Mouse (Mus musculus): Measurements from ENCODE around the gene Ifitm1. TPM values are rescaled to one million over a fixed set of nuclear protein-coding genes. Genes with fewer than 3 reads are reported as not detected.
"Not testable (repeated sequence)": the region's sequence is repeated elsewhere in the genome, so short reads cannot be mapped to it uniquely, and the experiment has no call there.

Gene Ifitm1
- total RNA-seq, 2 experiments from 2014 or later, result 1.7 to 2.9 TPM

DNA sequence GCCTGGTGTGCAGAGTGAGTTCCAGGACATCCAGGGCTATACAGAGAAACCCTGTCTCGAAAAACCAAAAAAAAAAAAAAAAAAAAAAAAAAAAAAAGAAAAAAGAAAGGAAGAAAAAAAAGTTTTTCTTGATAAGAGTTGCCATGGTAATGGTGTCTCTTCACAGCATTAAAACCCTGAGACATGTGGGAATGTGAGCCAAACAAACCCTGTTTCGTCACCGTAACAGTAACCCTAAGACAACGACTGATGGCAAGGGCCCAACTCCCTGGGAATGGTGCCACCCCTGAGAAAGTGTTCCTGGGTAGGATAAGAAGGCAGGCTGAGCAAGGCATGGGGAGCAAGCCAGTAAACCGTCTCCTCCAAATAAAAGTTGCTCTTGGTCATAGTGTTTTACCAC, 39.9 kb downstream of the Ifitm1 start:
- DNase-seq (ENCODE audit: low spot score in 2 of 2), result peak in 1 of 2 experiments; percentile 31
- intact Hi-C loops (cut with DNase I), result loop anchor here (5.0 kb wide), 2 partner anchors 50 to 90 kb away; partner anchors contain the start of genes Gm45717 and Ifitm2

DNA sequence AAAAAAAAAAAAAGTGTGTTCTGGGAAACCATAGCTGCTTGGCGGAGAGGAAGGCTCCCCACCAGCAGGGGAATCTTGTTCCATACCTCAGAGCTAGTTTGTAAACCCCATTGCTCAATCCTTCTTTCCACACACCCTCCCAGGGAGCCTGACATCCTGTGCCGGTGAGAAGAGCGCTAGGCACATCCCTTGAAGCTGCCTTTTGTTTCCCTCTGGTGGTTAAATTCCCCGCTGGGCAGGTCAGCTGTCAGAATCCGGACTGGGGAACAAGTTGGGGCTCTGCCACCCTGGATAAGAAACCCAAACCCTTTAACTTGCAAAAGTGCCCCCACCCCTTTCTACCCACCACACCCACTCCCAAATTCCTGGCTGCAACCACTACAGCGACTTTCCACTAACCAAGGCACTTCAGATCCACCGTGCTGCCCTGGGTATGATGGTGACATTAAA, 41.3 kb downstream of the Ifitm1 start:
- DNase-seq (ENCODE audit: low spot score in 2 of 2), result no peak
- intact Hi-C loops (cut with DNase I), result loop anchor here (2.0 to 5.0 kb wide), 3 partner anchors 51 to 91 kb away; partner anchors contain the start of genes Gm45717, Ifitm2 and Pgghg

DNA sequence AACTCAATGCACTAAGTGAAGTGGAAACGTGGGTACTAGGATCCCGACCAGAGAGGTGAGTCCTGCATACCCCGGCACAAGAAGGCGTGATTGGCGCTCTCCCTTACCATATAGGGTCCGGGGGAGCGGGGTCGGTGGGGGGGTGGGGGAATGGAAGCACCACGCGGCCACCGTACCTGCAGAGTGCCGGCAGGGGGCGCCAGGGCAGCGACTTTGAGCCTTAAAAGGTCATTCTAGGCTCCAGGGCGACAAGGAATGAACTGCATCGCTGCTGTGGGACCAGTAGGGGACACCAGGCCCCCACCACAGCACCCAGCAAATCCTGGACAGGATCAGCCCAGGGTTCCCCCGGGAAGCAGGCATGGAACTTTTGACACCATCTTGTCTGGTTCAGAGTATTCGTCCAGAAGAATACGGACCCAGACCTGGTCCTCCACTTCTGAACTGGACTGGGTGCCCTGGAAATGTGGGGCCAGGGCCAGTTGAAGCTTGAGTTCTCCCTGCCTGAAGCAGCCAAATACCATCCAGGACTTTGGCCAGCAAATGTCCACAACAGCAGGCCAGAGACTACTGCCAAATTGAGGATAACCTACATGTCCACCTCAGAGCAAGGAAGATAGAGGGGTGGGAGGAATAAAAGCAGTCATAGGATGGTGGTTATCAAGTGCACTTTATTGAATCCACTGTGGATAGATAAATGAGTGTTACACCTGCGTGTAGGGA, 42.1 kb downstream of the Ifitm1 start:
- peak; percentile 32 to 35 for DNase-seq (ENCODE audit: low spot score in 2 of 2)
- intact Hi-C loops (cut with DNase I), result loop anchor here (1.0 to 5.0 kb wide), 4 partner anchors 39 to 92 kb away; partner anchors contain the start of genes Gm45717, Ifitm2 and Pgghg

DNA sequence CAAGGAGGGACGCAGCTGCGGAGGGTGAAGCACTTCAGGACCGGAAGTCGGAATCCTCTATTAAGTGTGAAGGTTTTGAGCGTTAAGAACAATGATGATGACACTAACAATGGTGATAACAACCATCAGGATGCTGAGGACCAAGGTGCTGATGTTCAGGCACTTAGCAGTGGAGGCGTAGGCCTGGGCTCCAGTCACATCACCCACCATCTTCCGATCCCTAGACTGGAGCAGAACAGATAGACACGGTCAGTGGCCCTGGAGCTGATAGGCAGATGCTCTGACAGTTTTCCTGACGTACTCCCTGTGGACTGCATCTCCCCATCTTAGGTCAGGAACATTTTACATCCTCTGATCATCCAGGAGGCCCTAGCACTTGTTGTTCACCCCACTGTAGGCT, 42.6 kb downstream of the Ifitm1 start:
- no peak for DNase-seq (ENCODE audit: low spot score in 2 of 2)
- intact Hi-C loops (cut with DNase I), result loop anchor here (1.0 to 5.0 kb wide), 4 partner anchors 39 to 92 kb away; partner anchors contain the start of genes Gm45717, Ifitm2 and Pgghg

DNA sequence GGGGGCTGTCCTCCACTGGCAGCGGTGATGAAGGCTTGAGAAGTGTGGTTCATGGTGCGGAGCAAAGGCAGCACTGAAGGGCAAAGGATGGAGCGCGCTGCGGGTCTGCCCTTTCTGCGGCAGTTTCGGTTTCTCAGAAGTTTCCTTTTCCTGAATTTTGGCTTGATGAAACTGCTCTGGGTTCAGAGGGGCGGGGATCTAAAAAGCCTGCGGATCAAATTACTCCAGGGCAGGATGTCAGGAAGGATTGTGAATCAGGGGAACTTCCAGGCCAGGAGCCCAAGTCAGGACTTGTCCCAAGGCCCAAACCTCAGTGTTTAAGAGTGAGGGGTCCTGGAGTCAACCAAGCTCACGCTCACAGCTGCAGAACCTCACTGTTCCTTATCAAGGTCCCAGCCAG, 43.6 kb downstream of the Ifitm1 start, which contains the start of gene Ifitm3:
TSS of gene Ifitm3 (minus strand) at position 178 of the 400 bp plus-strand sequence.
- intact Hi-C loops (cut with DNase I), result no loop called here
- DNase-seq (ENCODE audit: low spot score in 2 of 2), result no peak

DNA sequence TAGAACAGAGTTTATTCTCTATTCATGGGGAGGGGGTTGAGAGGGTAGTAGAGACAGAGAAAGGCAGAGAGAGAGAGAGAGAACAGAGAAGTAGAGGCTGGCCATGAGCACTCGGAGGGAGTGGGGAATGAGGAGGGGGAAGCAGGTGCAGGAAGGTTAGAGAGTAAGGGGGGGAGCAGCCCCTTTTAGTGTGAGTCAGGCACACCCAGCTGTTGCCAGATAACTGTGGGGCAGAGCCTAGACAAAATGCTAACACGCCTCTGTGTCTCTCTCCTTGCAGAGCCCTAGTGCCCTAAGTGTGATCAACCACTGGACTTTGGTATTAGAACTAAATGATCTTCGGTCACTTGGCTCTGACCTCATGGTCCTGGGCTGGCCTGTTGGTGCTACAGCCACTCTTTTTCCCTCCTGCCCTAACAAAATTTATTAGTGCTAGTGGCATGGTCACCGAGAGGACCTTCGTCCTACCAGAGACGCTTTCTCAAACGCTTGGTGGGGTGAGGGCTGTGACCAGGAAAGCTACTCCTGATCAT, 44.3 kb downstream of the Ifitm1 start:
- no peak for DNase-seq (ENCODE audit: low spot score in 2 of 2)
- intact Hi-C loops (cut with DNase I), result no loop called here

DNA sequence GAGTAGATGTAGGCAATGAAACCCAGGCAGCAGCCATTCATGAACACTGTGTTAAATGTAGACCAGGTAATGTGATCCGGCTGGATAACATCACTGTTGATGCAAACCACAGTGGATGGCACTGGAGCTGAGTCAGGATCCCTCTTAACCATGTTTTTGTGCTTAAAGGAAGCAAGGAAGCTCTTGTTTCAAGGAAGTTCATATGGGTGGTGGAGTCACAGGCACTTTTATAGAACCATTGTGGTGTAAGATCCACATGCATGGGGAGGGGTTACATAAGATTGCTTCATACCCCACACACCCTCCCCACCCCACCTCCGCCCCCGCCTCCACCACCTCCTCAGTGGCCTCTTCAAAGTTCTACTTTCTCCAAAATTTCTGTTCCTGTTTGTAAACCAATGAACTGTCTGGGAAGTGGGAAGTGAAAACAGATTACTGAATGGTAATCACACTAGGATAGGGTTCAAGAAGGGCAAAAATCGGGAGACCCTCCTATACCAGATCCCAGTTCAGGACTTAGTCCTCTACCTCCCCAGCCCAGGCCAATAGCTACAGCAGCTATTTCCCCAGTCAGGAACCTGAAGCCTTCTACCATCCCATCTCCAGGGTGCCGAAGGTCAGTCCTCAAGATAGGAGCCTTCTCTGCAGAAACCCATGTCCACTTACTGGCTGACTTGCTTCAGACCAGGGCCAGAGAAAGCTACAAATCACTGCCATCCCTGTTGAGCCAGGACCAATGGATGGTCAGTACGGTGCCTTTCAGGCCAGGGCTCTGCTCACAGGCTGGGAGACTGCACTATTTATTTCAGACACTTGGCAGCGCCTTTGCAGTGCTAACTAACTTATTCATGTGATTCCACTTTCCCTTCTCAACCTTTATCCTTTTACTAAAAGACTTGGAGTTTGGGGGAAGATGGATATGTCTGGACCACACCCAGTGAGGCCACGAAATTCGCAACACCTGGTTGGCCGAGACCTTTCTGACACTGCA, 50.0 kb downstream of the Ifitm1 start:
- DNase-seq (ENCODE audit: low spot score in 2 of 2), result no peak
- intact Hi-C loops (cut with DNase I), result no loop called here

DNA sequence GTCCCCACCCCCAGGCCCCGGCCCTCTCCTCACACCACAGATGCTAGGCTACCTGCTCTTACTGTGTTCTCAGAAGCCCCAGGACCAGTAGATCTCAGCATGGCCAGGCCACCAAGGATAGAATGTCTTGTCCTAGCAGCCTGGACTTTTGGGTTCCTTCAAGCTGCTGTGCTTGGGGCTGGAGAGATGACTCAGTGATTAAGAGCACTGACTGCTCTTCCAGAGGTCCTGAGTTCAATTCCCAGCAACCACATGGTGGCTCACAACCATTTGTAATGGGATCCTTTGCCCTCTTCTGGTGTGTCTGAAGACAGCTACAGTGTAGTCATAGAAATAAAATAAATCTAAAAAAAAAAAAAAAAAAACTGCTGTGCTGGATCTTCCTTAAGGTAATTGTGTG, 50.8 kb downstream of the Ifitm1 start, which contains the start of gene Ifitm6:
TSS of gene Ifitm6 (minus strand) at position 101 of the 400 bp plus-strand sequence.
- intact Hi-C loops (cut with DNase I); DNase-seq (ENCODE audit: low spot score in 2 of 2): not testable (repeated sequence)

DNA sequence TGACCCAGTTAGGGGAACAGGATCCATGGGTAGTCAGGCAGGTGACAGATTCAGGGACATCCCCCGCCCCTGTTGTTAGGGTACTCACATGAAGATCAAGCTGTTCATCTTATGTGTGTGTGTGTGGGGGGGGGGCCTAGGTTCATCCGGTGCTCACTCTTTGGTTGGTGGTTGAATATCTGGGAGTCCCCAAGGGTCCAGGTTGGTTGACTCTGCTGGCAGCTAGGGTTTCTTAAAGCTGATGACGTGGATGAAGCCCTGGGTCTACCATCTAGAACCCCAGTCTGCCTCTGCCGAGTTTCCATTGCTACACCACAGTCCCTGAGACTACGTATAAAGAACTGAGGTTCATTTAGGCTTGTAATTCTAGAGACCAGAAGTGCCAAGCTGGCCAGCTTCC, 52.0 kb downstream of the Ifitm1 start:
- intact Hi-C loops (cut with DNase I), result no loop called here
- no peak for DNase-seq (ENCODE audit: low spot score in 2 of 2)

Other genes starting within 250 kb of the Ifitm1 start
- not detected for gene Cyp2e1, start 203.5 kb upstream of the Ifitm1 start, total RNA-seq (2021)
- gene Syce1, start 179.4 kb upstream of the Ifitm1 start, total RNA-seq (2021), result not detected
- 10 to 100 TPM; 23.6 to 24.7 TPM for gene Zfp941, start 145.0 kb upstream of the Ifitm1 start, total RNA-seq (2021)
- 1 to 10 TPM; 2.7 to 4.1 TPM for gene Urah, start 132.2 kb upstream of the Ifitm1 start, total RNA-seq (2021)
- gene Scgb1c1, start 121.7 kb upstream of the Ifitm1 start, total RNA-seq (2021), result not detected
- not detected for gene Odf3, start 119.4 kb upstream of the Ifitm1 start, total RNA-seq (2021)
- 1 to 10 TPM; 1.2 to 1.8 TPM for gene Gm45785, start 110.9 kb upstream of the Ifitm1 start, total RNA-seq (2021)
- 10 to 100 TPM; 66.0 to 70.0 TPM for gene Ric8a, start 110.3 kb upstream of the Ifitm1 start, total RNA-seq (2021)
- 10 to 100 TPM; 25.9 to 28.1 TPM for gene Bet1l, start 109.6 kb upstream of the Ifitm1 start, total RNA-seq (2021)
- 100 to 1,000 TPM; 116 TPM for gene Psmd13, start 85.3 kb upstream of the Ifitm1 start, total RNA-seq (2021)
- 10 to 100 TPM; 77.1 to 78.2 TPM for gene Sirt3, start 84.9 kb upstream of the Ifitm1 start, total RNA-seq (2021)
- gene Cox8b, start 66.8 kb upstream of the Ifitm1 start, total RNA-seq (2021), result 1 to 10 TPM in 1 of 2 experiments, not detected in 1; 1.2 TPM
- gene Nlrp6, start 46.3 kb upstream of the Ifitm1 start, total RNA-seq (2021), result under 1 TPM; 0.41 to 0.73 TPM
- 1 to 10 TPM; 4.7 to 6.3 TPM for gene Pgghg, start 25.8 kb upstream of the Ifitm1 start, total RNA-seq (2021)
- gene Ifitm5, start 16.9 kb upstream of the Ifitm1 start, total RNA-seq (2021), result not detected
- not detected for gene Gm45717, start 11.3 kb upstream of the Ifitm1 start, total RNA-seq (2021)
- 10 to 100 TPM; 11.7 to 15.7 TPM for gene Ifitm2, start 11.2 kb upstream of the Ifitm1 start, total RNA-seq (2021)
- 10 to 100 TPM in 1 of 2 experiments, 1 to 10 TPM in 1; 9.9 to 13.5 TPM for gene Ifitm3, start 43.5 kb downstream of the Ifitm1 start, total RNA-seq (2021)
- gene Ifitm6, start 50.7 kb downstream of the Ifitm1 start, total RNA-seq (2021), result not detected
- gene Gm17387, start 61.9 kb downstream of the Ifitm1 start, total RNA-seq (2021), result not detected
- 10 to 100 TPM; 79.6 to 84.3 TPM for gene B4galnt4, start 93.9 kb downstream of the Ifitm1 start, total RNA-seq (2021)
- under 1 TPM in 1 of 2 experiments, not detected in 1; 0.21 TPM for gene Pkp3, start 111.0 kb downstream of the Ifitm1 start, total RNA-seq (2021)
- gene Sigirr, start 133.4 kb downstream of the Ifitm1 start, total RNA-seq (2021), result 1 to 10 TPM; 2.9 to 3.2 TPM
- gene Ano9, start 150.6 kb downstream of the Ifitm1 start, total RNA-seq (2021), result not detected
- 10 to 100 TPM; 47.3 to 53.6 TPM for gene Ptdss2, start 155.2 kb downstream of the Ifitm1 start, total RNA-seq (2021)
- gene Rnh1, start 205.6 kb downstream of the Ifitm1 start, total RNA-seq (2021), result 10 to 100 TPM; 30.5 to 32.9 TPM
- 100 to 1,000 TPM; 279 to 287 TPM for gene Hras, start 226.8 kb downstream of the Ifitm1 start, total RNA-seq (2021)
- 1 to 10 TPM; 3.1 to 4.4 TPM for gene Lrrc56, start 226.9 kb downstream of the Ifitm1 start, total RNA-seq (2021)
- not detected for gene Lmntd2, start 246.9 kb downstream of the Ifitm1 start, total RNA-seq (2021)
- 1 to 10 TPM in 1 of 2 experiments, under 1 TPM in 1; 0.78 to 1.5 TPM for gene Rassf7, start 248.6 kb downstream of the Ifitm1 start, total RNA-seq (2021)

Measured in left cerebral cortex, postnatal 25 days (tissue).